Mouse (Mus musculus) NIH3T3 (cell line): Measurements from ENCODE around the gene Ube2q1.

Experiments used
- DNase-seq: peaks from one replicate; pipeline ENCODE4 v3.0.0-alpha.2; 2012; ENCODE audit warnings: low read depth

The Ube2q1 gene

DNA sequence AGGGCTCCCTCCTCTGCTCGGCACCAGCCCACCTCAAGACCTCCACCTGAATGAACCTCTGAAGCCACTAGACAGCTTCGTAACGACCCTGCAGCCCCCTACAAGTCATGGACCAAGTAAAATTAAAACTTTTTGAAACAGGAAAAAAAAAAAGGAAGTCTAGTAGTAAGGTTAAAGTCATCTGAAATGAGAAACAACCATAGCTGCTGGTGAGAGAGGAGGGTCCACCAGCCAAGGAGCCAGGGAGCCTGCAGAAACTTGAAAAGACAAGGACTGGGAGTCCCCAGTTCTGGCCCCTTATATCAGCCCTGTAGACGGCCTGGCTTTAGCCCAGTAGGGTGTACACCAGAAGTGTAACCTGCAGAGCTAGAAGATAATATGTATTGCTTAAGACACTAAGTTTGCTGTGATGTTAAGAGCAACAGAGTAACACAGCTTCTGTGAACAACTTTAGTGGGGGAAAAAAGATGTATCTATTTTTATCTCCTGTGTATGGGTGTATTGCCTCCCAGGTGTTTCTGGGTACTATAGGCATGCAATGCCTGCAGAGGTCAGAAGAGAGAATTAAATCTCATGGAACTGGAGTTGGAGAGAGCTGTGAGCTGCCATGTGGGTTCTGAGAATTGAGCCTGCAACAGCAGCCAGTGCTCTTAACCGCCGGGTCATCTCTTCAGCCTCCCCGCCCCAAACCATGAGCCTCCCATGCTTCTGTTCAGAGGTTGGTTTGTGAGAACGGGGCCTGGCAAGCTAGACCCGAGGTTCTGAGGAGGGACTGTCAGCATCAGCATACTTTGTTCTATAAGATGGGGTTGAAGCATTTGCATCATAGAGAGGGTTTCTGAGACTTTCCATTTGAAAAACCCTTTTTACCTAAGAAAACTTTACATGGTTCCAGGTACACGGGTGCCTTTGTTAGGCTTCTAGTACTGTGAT lies 48.4 kb downstream of the Ube2q1 start:
- DNase-seq: no peak

DNA sequence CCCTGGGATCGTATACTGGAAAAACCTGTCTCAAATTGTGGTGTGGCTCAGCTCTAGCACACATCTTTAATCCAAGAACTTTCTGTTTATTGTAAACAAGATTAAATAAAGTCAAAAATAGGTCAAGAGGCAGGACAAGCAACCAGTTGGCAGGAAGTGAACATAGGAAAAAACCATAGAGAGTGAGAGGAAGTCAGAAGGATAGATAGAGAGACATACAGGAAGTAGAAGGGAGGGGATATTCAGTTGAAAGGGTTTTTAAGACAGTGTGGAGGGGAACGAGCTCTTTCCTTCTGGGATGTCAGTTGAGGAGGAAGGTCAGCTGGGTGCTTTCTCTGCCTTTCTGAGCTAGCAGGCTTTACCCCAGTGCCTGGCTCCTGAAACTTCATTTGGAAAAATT lies 50.2 kb downstream of the Ube2q1 start:
- DNase-seq: no peak

DNA sequence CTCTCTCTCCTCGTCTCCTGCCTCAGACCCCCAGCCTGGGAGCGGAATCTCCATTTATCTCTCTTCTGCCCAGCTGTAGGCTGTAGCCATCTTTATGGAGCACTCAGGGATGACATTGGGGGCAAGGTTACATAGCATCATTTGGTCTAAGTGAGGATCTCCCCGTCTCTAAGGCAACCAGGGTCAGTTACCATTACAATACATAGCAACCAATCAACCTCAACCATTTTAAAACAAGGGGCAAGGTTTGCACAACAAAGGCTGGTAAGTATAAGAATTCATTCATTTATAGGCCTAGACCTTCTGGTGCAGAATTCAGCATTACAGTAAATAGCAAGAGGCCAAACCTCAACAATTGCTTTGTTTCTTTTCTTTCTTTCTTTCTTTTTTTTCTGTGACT lies 52.9 kb downstream of the Ube2q1 start:
- DNase-seq: no peak

DNA sequence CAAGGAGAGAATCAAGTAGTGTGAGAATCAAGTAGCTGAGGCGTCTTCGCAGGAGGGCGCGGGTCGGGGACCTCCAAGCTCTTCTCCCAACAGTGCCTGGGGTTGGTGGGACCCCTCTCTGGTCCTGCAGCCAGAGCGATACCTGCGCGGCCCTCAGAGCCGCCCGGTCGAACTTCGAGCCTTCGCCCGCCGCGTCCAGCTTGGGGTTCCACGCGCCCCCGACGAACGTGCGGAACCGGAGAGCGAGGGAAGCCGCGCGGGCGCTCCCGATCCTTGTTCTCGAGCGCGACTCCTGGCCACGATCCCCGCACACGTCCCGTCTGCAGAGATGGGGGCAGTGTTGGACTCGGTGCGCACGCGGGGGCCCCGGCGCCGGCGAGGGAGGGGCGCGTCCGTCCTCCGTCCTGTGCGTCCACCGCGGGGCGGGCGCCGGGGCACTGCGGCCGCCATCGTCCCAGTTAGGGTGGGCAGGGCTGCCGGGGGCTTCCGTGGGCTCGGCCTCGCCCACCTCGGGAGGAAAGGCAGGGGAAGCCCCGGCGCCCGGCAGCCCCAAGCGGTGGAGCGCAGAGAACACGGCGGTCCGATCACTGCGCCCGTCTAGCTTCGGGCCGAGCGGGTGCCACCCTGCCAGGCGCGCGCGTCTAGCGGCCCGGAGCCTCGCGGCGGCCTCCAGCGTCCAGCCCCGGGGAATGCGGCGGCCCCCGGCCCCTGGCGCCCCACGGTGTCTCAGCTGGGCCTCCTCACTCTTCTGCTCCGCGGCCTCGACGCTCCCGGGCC lies 57.6 kb downstream of the Ube2q1 start, which contains the start of gene She:
Gene She, plus strand, starts transcription at position 556 of the 777 bp plus-strand sequence.
- DNase-seq: no peak
